Mouse (Mus musculus): ENCODE results near the gene Fbxw13. TPM values are rescaled to one million over a fixed set of nuclear protein-coding genes. Genes with fewer than 3 reads are reported as not detected.
"Not testable (repeated sequence)": the region's sequence is repeated elsewhere in the genome, so short reads cannot be mapped to it uniquely, and the experiment has no call there.

Fbxw13 gene
- not detected for total RNA-seq (2021)
- long read RNA-seq, experiment 1 = 0 reads
- long read RNA-seq, experiment 2 = 0 reads

- not testable (repeated sequence) for DNase-seq (ENCODE audit: low spot score in 2 of 2)
Observed at GRCm38 (mm10) chr9:109195875-109196274, at the start of gene Fbxw13. TSS of gene Fbxw13 (minus strand) at chr9:109195975.

GRCm38 (mm10) chr9:109234654-109235053 is 38.9 kb upstream of the Fbxw13 start, which contains the start of gene Fbxw20:
TSS of gene Fbxw20 (minus strand) at chr9:109234754.
- no peak for DNase-seq (ENCODE audit: low spot score in 2 of 2)

GRCm38 (mm10) chr9:109218449-109218848 is 22.7 kb upstream of the Fbxw13 start:
- no peak for DNase-seq (ENCODE audit: low spot score in 2 of 2)

- DNase-seq (ENCODE audit: low spot score in 2 of 2) = not testable (repeated sequence)
Observed at GRCm38 (mm10) chr9:109201347-109201746, 5.6 kb upstream of the Fbxw13 start.

GRCm38 (mm10) chr9:109200349-109200748 is 4.6 kb upstream of the Fbxw13 start:
- no peak for DNase-seq (ENCODE audit: low spot score in 2 of 2)

GRCm38 (mm10) chr9:109199353-109199752 is 3.6 kb upstream of the Fbxw13 start:
- no peak for DNase-seq (ENCODE audit: low spot score in 2 of 2)

GRCm38 (mm10) chr9:109177208-109177607 is 18.6 kb downstream of the Fbxw13 start:
- no peak for DNase-seq (ENCODE audit: low spot score in 2 of 2)

- no peak for DNase-seq (ENCODE audit: low spot score in 2 of 2)
Observed at GRCm38 (mm10) chr9:109176301-109176700, 19.5 kb downstream of the Fbxw13 start.

GRCm38 (mm10) chr9:109167316-109167715 is 28.5 kb downstream of the Fbxw13 start:
- DNase-seq (ENCODE audit: low spot score in 2 of 2) = no peak

- no peak for DNase-seq (ENCODE audit: low spot score in 2 of 2)
Observed at GRCm38 (mm10) chr9:109161941-109162340, 33.8 kb downstream of the Fbxw13 start, which contains the start of gene Fbxw21. TSS of gene Fbxw21 (minus strand) at chr9:109162041.

- not testable (repeated sequence) for DNase-seq (ENCODE audit: low spot score in 2 of 2)
Observed at GRCm38 (mm10) chr9:109140414-109140813, 55.4 kb downstream of the Fbxw13 start.

GRCm38 (mm10) chr9:109130076-109130475 is 65.7 kb downstream of the Fbxw13 start:
- DNase-seq (ENCODE audit: low spot score in 2 of 2) = no peak

Other genes starting within 250 kb of the Fbxw13 start
- 1 to 10 TPM; 6.4 to 7.5 TPM for gene Col7a1, start 242.4 kb downstream of the Fbxw13 start, total RNA-seq (2021)
- under 1 TPM; 0.26 to 0.53 TPM for gene Ucn2, start 210.0 kb downstream of the Fbxw13 start, total RNA-seq (2021)
- 10 to 100 TPM in 1 of 2 experiments, 1 to 10 TPM in 1; 7.6 to 13.7 TPM for gene Pfkfb4, start 204.2 kb downstream of the Fbxw13 start, total RNA-seq (2021)
- 100 to 1,000 TPM; 126 to 137 TPM for gene Shisa5, start 157.4 kb downstream of the Fbxw13 start, total RNA-seq (2021)
- 10 to 100 TPM; 15.8 to 21.6 TPM for gene Trex1, start 136.2 kb downstream of the Fbxw13 start, total RNA-seq (2021)
- gene Atrip, start 121.9 kb downstream of the Fbxw13 start, total RNA-seq (2021) = 10 to 100 TPM; 14.7 to 15.2 TPM
- 10 to 100 TPM; 11.8 to 12.6 TPM for gene Ccdc51, start 113.5 kb downstream of the Fbxw13 start, total RNA-seq (2021)
- gene Tma7, start 113.4 kb downstream of the Fbxw13 start, total RNA-seq (2021) = 100 to 1,000 TPM; 319 to 392 TPM
- 100 to 1,000 TPM in 1 of 2 experiments, 10 to 100 TPM in 1; 63.9 to 107 TPM for gene Plxnb1, start 100.6 kb downstream of the Fbxw13 start, total RNA-seq (2021)
- gene Fbxw21, start 33.9 kb downstream of the Fbxw13 start, total RNA-seq (2021) = not detected
- not detected for gene Fbxw20, start 38.8 kb upstream of the Fbxw13 start, total RNA-seq (2021)
- gene Fbxw14, start 91.7 kb upstream of the Fbxw13 start, total RNA-seq (2021) = not detected
- not detected for gene Fbxw28, start 143.7 kb upstream of the Fbxw13 start, total RNA-seq (2021)
- not detected for gene Fbxw22, start 208.3 kb upstream of the Fbxw13 start, total RNA-seq (2021)

Measured in adrenal gland, adult 18-20 months (tissue).